15 mouse cellular contexts compared by ENCODE assay signal in genomic region chr9:110170858-110171257, GRCm38 (mm10). TPM values are rescaled to one million over a fixed set of nuclear protein-coding genes. Genes with fewer than 3 reads are reported as not detected.
A peak's percentile ranks its signal among the peaks of the same experiment; 100 is the strongest.
DNase-seq lines count a peak whose midpoint lies in the region; ATAC-seq and TF ChIP-seq lines count a peak whose summit lies in the region.
"Had no signal": no experiment of that assay in that cellular context is flagged by ENCODE, and none has a peak within 500 bp of the region (broad histone marks: within the 10 kb centered on the region; RNA-seq: fewer than 3 reads in every experiment).

No protein-coding gene starts in this region.

- no peak overlapping the region for H3K27ac ChIP-seq in forebrain, postnatal 0 days (ENCODE audit: low read depth, low read length)
- no peak overlapping the region for H3K27ac ChIP-seq in forebrain, embryonic 10.5 days
- no peak overlapping the region for H3K27ac ChIP-seq in thymus, adult 2 months (ENCODE audit: control insufficient read depth, insufficient read depth, low read length)

- no peaks in the 10 kb centered on the region for H3K27me3 ChIP-seq in forebrain, postnatal 0 days (ENCODE audit: insufficient read depth, low read length)
- no peaks in the 10 kb centered on the region for H3K27me3 ChIP-seq in forebrain, embryonic 10.5 days (ENCODE audit: poor library complexity, severe bottlenecking)
- H3K27me3 ChIP-seq in thymus, adult 2 months (ENCODE audit: control insufficient read depth, insufficient read depth, low read length): no peaks in the 10 kb centered on the region

- peak; percentile 50 for TF ChIP-seq CTCF in forebrain, postnatal 0 days (IDR thresholded peaks at IDR 0.05; ENCODE audit: low read depth)
- TF ChIP-seq CTCF in thymus, adult 2 months (IDR thresholded peaks at IDR 0.05; ENCODE audit: borderline replicate concordance, control insufficient read depth, extremely low read depth, insufficient read depth, low read length, poor library complexity): no peak

- H3K4me3 ChIP-seq in forebrain, postnatal 0 days (ENCODE audit: low read depth, low read length): no peak overlapping the region
- no peak overlapping the region for H3K4me3 ChIP-seq in forebrain, embryonic 10.5 days
- no peak overlapping the region for H3K4me3 ChIP-seq in thymus, adult 2 months (ENCODE audit: control insufficient read depth, insufficient read depth, low read length)

- H3K9ac ChIP-seq in forebrain, postnatal 0 days: no peak overlapping the region

- no peak for TF ChIP-seq POLR2A in thymus, adult 2 months (IDR thresholded peaks at IDR 0.05; ENCODE audit: control insufficient read depth, extremely low read depth, insufficient read depth, low read length, poor library complexity)

- no peaks in the 10 kb centered on the region for H3K4me1 ChIP-seq in forebrain, postnatal 0 days (ENCODE audit: insufficient read depth)
- H3K4me1 ChIP-seq in forebrain, embryonic 10.5 days: no peaks in the 10 kb centered on the region
- H3K4me1 ChIP-seq in thymus, adult 2 months (replicated peaks; ENCODE audit: control insufficient read depth, insufficient read depth, low read length): no peaks in the 10 kb centered on the region

- peaks cover 51% of the 10 kb centered on the region for H3K36me3 ChIP-seq in forebrain, postnatal 0 days (ENCODE audit: insufficient read depth)
- H3K36me3 ChIP-seq in forebrain, embryonic 10.5 days (replicated peaks): peaks cover 95% of the 10 kb centered on the region
- H3K36me3 ChIP-seq in thymus, adult 2 months (ENCODE audit: control insufficient read depth, insufficient read depth, low read length): peaks cover 65% of the 10 kb centered on the region

- H3K4me2 ChIP-seq in forebrain, postnatal 0 days (ENCODE audit: low read depth): no peak overlapping the region
- H3K4me2 ChIP-seq: liver, embryonic 11.5 days had no signal

- 77% methylated on average over 5 of the region's 5 CpGs for WGBS in forebrain, postnatal 0 days
- 91% methylated on average over 5 of the region's 5 CpGs for WGBS in forebrain, embryonic 10.5 days
- 89% methylated on average over 5 of the region's 5 CpGs for WGBS in thymus, adult 2 months

- intact Hi-C loops in left cerebral cortex, postnatal 36 days (cut with DNase I): no loop called here

- H3K9me3 ChIP-seq in forebrain, postnatal 0 days (ENCODE audit: low read length): no peaks in the 10 kb centered on the region
- no peaks in the 10 kb centered on the region for H3K9me3 ChIP-seq in forebrain, embryonic 10.5 days

- peak; percentile 10 for DNase-seq in forebrain, postnatal 0 days
- DNase-seq in forebrain, embryonic 10.5 days (ENCODE audit: extremely low spot score, low spot score): no peak
- DNase-seq in layer of hippocampus, adult 9-11 months: peak; percentile 12
- DNase-seq in layer of hippocampus, adult 11-12 months (ENCODE audit: low spot score): no peak
- peak; percentile 6 for DNase-seq in adipocyte (ENCODE audit: low spot score)
- peak; percentile 5 to 18 for DNase-seq in left cerebral cortex, postnatal 36 days (ENCODE audit: low spot score in 2 of 2)
- no peak for DNase-seq in thymus, adult 2 months
- no peak for DNase-seq in spleen, postnatal 36 days (ENCODE audit: low spot score in 2 of 2)
- DNase-seq: heart, postnatal 10 days; lung, postnatal 4 days; spleen, adult 18-20 months; thymus, postnatal 14 days had no signal

- no peak for ATAC-seq in forebrain, postnatal 0 days
- ATAC-seq: activated CD4-positive, CD25-positive, alpha-beta regulatory T cell, adult 4 months; forebrain, embryonic 16.5 days had no signal

RNA-seq across cellular contexts. Expression of gene Dhx30, which starts 53.2 kb away (rescaled TPM):
- 132 and 156 TPM in 2 replicates for total RNA-seq in forebrain, postnatal 0 days (2014; rRNA removed)
- 98.6 and 117 TPM in 2 replicates for polyA plus RNA-seq in forebrain, postnatal 0 days (2015; fragmentation: Nextera tagmentation; extraction: Ambion mirVana)
- polyA plus RNA-seq in forebrain, embryonic 10.5 days (2016; fragmentation: Nextera tagmentation; extraction: Ambion mirVana): 186 and 200 TPM in 2 replicates
- total RNA-seq in left cerebral cortex, postnatal 36 days (2021): 100 to 1,000 TPM; 163 to 166 TPM
- polyA plus RNA-seq in thymus, adult 2 months (2012; rRNA removed): 159 and 162 TPM in 2 replicates

RNA-seq across cellular contexts. Expression of gene Smarcc1, which starts 53.4 kb away (rescaled TPM):
- total RNA-seq in forebrain, postnatal 0 days (2014; rRNA removed): 36.8 and 43.0 TPM in 2 replicates
- polyA plus RNA-seq in forebrain, postnatal 0 days (2015; fragmentation: Nextera tagmentation; extraction: Ambion mirVana): 52.0 and 77.1 TPM in 2 replicates
- 181 and 205 TPM in 2 replicates for polyA plus RNA-seq in forebrain, embryonic 10.5 days (2016; fragmentation: Nextera tagmentation; extraction: Ambion mirVana)
- total RNA-seq in left cerebral cortex, postnatal 36 days (2021): 10 to 100 TPM; 64.5 to 74.5 TPM
- 43.8 and 62.1 TPM in 2 replicates for polyA plus RNA-seq in thymus, adult 2 months (2012; rRNA removed)

Comparison
In these comparisons a context has a peak if more than half of its experiments do, and no peak if none do; other contexts are left out.
1. DNase-seq: peak in forebrain, postnatal 0 days (single experiment), layer of hippocampus, adult 9-11 months (single experiment), adipocyte (single experiment) and left cerebral cortex, postnatal 36 days (2 of 2); none in forebrain, embryonic 10.5 days (single experiment), layer of hippocampus, adult 11-12 months (single experiment), thymus, adult 2 months (single experiment) and spleen, postnatal 36 days (0 of 2).